Mouse (Mus musculus): ENCODE results near the gene Ftsj3. TPM values are rescaled to one million over a fixed set of nuclear protein-coding genes. Genes with fewer than 3 reads are reported as not detected.

Gene Ftsj3
- polyA plus RNA-seq, 1 experiment: 25.3 TPM

GRCm38 (mm10) chr11:106271131-106271793, 15.4 kb upstream of the Ftsj3 start:
- no peak for DNase-seq
- H3K27ac ChIP-seq (ENCODE audit: control insufficient read depth, insufficient read depth, low read length): peak overlapping the region; percentile 60
- peaks cover 17% of the 10 kb centered on the region for H3K36me3 ChIP-seq (ENCODE audit: control insufficient read depth, insufficient read depth, low read length)
- H3K4me3 ChIP-seq (ENCODE audit: control insufficient read depth, insufficient read depth, low read length): peak overlapping the region; percentile 97
- TF ChIP-seq CTCF (IDR thresholded peaks at IDR 0.05; ENCODE audit: borderline replicate concordance, control insufficient read depth, extremely low read depth, insufficient read depth, low read length, poor library complexity) (no peak), POLR2A (IDR thresholded peaks at IDR 0.05; ENCODE audit: control insufficient read depth, extremely low read depth, insufficient read depth, low read length, poor library complexity) (no peak)
- WGBS: 30% methylated on average over 5 of the region's 5 CpGs
- peaks cover 40% of the 10 kb centered on the region for H3K4me1 ChIP-seq (replicated peaks; ENCODE audit: control insufficient read depth, insufficient read depth, low read length)
- H3K27me3 ChIP-seq (ENCODE audit: control insufficient read depth, insufficient read depth, low read length): no peaks in the 10 kb centered on the region

- 5% methylated on average over 3 of the region's 3 CpGs for WGBS
- Histone ChIP-seq H3K4me3 (ENCODE audit: control insufficient read depth, insufficient read depth, low read length) (peak overlapping the region; percentile 16), H3K27ac (ENCODE audit: control insufficient read depth, insufficient read depth, low read length) (peak overlapping the region; percentile 95), H3K27me3 (ENCODE audit: control insufficient read depth, insufficient read depth, low read length) (no peaks in the 10 kb centered on the region), H3K4me1 (replicated peaks; ENCODE audit: control insufficient read depth, insufficient read depth, low read length) (peaks cover 36% of the 10 kb centered on the region), H3K36me3 (ENCODE audit: control insufficient read depth, insufficient read depth, low read length) (peaks cover 39% of the 10 kb centered on the region)
- no peak for TF ChIP-seq CTCF (IDR thresholded peaks at IDR 0.05; ENCODE audit: borderline replicate concordance, control insufficient read depth, extremely low read depth, insufficient read depth, low read length, poor library complexity)
- no peak for TF ChIP-seq POLR2A (IDR thresholded peaks at IDR 0.05; ENCODE audit: control insufficient read depth, extremely low read depth, insufficient read depth, low read length, poor library complexity)
- peak; percentile 76 for DNase-seq
Observed at GRCm38 (mm10) chr11:106269060-106269431, 13.2 kb upstream of the Ftsj3 start.

GRCm38 (mm10) chr11:106268326-106269059, 12.6 kb upstream of the Ftsj3 start:
- Histone ChIP-seq H3K4me1 (replicated peaks; ENCODE audit: control insufficient read depth, insufficient read depth, low read length) (peaks cover 36% of the 10 kb centered on the region), H3K27ac (ENCODE audit: control insufficient read depth, insufficient read depth, low read length) (peak overlapping the region; percentile 89), H3K27me3 (ENCODE audit: control insufficient read depth, insufficient read depth, low read length) (no peaks in the 10 kb centered on the region), H3K4me3 (ENCODE audit: control insufficient read depth, insufficient read depth, low read length) (peak overlapping the region; percentile 17), H3K36me3 (ENCODE audit: control insufficient read depth, insufficient read depth, low read length) (peaks cover 44% of the 10 kb centered on the region)
- 56% methylated on average over 8 of the region's 8 CpGs for WGBS
- no peak for DNase-seq
- TF ChIP-seq POLR2A (IDR thresholded peaks at IDR 0.05; ENCODE audit: control insufficient read depth, extremely low read depth, insufficient read depth, low read length, poor library complexity) (no peak), CTCF (IDR thresholded peaks at IDR 0.05; ENCODE audit: borderline replicate concordance, control insufficient read depth, extremely low read depth, insufficient read depth, low read length, poor library complexity) (no peak)

- H3K27me3 ChIP-seq (ENCODE audit: control insufficient read depth, insufficient read depth, low read length): no peaks in the 10 kb centered on the region
- H3K4me3 ChIP-seq (ENCODE audit: control insufficient read depth, insufficient read depth, low read length): no peak overlapping the region
- peaks cover 51% of the 10 kb centered on the region for H3K36me3 ChIP-seq (ENCODE audit: control insufficient read depth, insufficient read depth, low read length)
- peaks cover 36% of the 10 kb centered on the region for H3K4me1 ChIP-seq (replicated peaks; ENCODE audit: control insufficient read depth, insufficient read depth, low read length)
- TF ChIP-seq CTCF (IDR thresholded peaks at IDR 0.05; ENCODE audit: borderline replicate concordance, control insufficient read depth, extremely low read depth, insufficient read depth, low read length, poor library complexity): no peak
- no peak for TF ChIP-seq POLR2A (IDR thresholded peaks at IDR 0.05; ENCODE audit: control insufficient read depth, extremely low read depth, insufficient read depth, low read length, poor library complexity)
- DNase-seq: no peak
- H3K27ac ChIP-seq (ENCODE audit: control insufficient read depth, insufficient read depth, low read length): peak overlapping the region; percentile 89; the same call in 1 of the 2 replicates
- 95% methylated on average over 5 of the region's 5 CpGs for WGBS
Observed at GRCm38 (mm10) chr11:106267871-106268270, 12.0 kb upstream of the Ftsj3 start.

- 83% methylated on average over 15 of the region's 15 CpGs for WGBS
- DNase-seq: no peak
- no peak overlapping the region for H3K4me3 ChIP-seq (ENCODE audit: control insufficient read depth, insufficient read depth, low read length)
Observed at GRCm38 (mm10) chr11:106267311-106267852, 11.5 kb upstream of the Ftsj3 start.

GRCm38 (mm10) chr11:106266431-106266830, 10.6 kb upstream of the Ftsj3 start:
- DNase-seq: no peak
- H3K36me3 ChIP-seq (ENCODE audit: control insufficient read depth, insufficient read depth, low read length): peaks cover 65% of the 10 kb centered on the region
- WGBS: 94% methylated on average over 10 of the region's 10 CpGs

More at GRCm38 (mm10) chr11:106267311-106267852, 11.5 kb upstream of the Ftsj3 start:
- peaks cover 56% of the 10 kb centered on the region for H3K36me3 ChIP-seq (ENCODE audit: control insufficient read depth, insufficient read depth, low read length)
- peaks cover 36% of the 10 kb centered on the region for H3K4me1 ChIP-seq (replicated peaks; ENCODE audit: control insufficient read depth, insufficient read depth, low read length)
- TF ChIP-seq CTCF (IDR thresholded peaks at IDR 0.05; ENCODE audit: borderline replicate concordance, control insufficient read depth, extremely low read depth, insufficient read depth, low read length, poor library complexity) (no peak), POLR2A (IDR thresholded peaks at IDR 0.05; ENCODE audit: control insufficient read depth, extremely low read depth, insufficient read depth, low read length, poor library complexity) (no peak)
- no peak overlapping the region for H3K27ac ChIP-seq (ENCODE audit: control insufficient read depth, insufficient read depth, low read length)
- no peaks in the 10 kb centered on the region for H3K27me3 ChIP-seq (ENCODE audit: control insufficient read depth, insufficient read depth, low read length)

More at GRCm38 (mm10) chr11:106266431-106266830, 10.6 kb upstream of the Ftsj3 start:
- H3K4me3 ChIP-seq (ENCODE audit: control insufficient read depth, insufficient read depth, low read length): no peak overlapping the region
- no peak overlapping the region for H3K27ac ChIP-seq (ENCODE audit: control insufficient read depth, insufficient read depth, low read length)
- no peaks in the 10 kb centered on the region for H3K27me3 ChIP-seq (ENCODE audit: control insufficient read depth, insufficient read depth, low read length)
- peaks cover 33% of the 10 kb centered on the region for H3K4me1 ChIP-seq (replicated peaks; ENCODE audit: control insufficient read depth, insufficient read depth, low read length)
- TF ChIP-seq POLR2A (IDR thresholded peaks at IDR 0.05; ENCODE audit: control insufficient read depth, extremely low read depth, insufficient read depth, low read length, poor library complexity) (no peak), CTCF (IDR thresholded peaks at IDR 0.05; ENCODE audit: borderline replicate concordance, control insufficient read depth, extremely low read depth, insufficient read depth, low read length, poor library complexity) (no peak)
